Comparison of ENCODE assay signal across 17 mouse cellular contexts in the genomic region with DNA sequence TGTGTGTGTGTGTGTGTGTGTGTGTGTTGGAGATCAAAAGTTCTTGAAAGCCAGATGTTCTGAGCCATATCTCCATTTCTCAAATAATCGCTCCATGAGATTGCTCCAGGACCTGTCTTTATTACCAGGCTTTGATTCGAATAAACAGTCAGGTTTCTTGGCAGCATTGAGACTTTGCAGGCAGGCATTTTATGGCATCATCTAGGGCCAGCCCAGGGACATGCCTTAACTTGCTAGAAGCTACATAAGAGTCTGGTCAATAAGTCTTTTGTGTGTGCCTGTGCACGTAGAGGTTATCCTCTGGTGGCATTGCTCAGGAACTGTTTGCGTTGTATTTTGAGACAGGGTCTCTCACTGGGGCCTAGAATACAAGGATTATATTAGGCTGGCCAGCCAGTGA. TPM values are rescaled to one million over a fixed set of nuclear protein-coding genes. Genes with fewer than 3 reads are reported as not detected.
"Had no signal": no experiment of that assay in that cellular context is flagged by ENCODE, and none has a peak within 500 bp of the region (broad histone marks: within the 10 kb centered on the region; RNA-seq: fewer than 3 reads in every experiment).

No protein-coding gene starts in this region.

- DNase-seq: liver, postnatal 0 days; lung, adult 2 months; lung, postnatal 14 days; lung, postnatal 36 days; right cerebral cortex, postnatal 14 days; thymus, adult 18-20 months; thymus, postnatal 14 days; thymus, postnatal 36 days had no signal

- H3K27ac ChIP-seq: liver, embryonic 15.5 days; lung, embryonic 15.5 days; macrophage; midbrain, embryonic 13.5 days; midbrain, embryonic 15.5 days; neural tube, embryonic 12.5 days had no signal

- ATAC-seq: liver, postnatal 0 days; lung, postnatal 0 days; midbrain, embryonic 13.5 days; midbrain, embryonic 15.5 days had no signal

- H3K9me3 ChIP-seq: liver, embryonic 15.5 days; lung, embryonic 15.5 days; megakaryocyte, embryonic 14.5 days; midbrain, embryonic 13.5 days; midbrain, embryonic 15.5 days; neural tube, embryonic 12.5 days had no signal

- H3K9ac ChIP-seq: liver, embryonic 15.5 days; liver, postnatal 0 days; lung, embryonic 15.5 days; midbrain, embryonic 13.5 days; midbrain, embryonic 15.5 days; neural tube, embryonic 12.5 days had no signal

- H3K4me3 ChIP-seq: liver, embryonic 15.5 days; lung, embryonic 15.5 days; midbrain, embryonic 13.5 days; midbrain, embryonic 15.5 days; neural tube, embryonic 12.5 days had no signal

- H3K27me3 ChIP-seq: liver, embryonic 15.5 days; lung, embryonic 15.5 days; megakaryocyte, embryonic 14.5 days; midbrain, embryonic 13.5 days; midbrain, embryonic 15.5 days; neural tube, embryonic 12.5 days had no signal

- H3K4me2 ChIP-seq: liver, embryonic 15.5 days; lung, embryonic 15.5 days; midbrain, embryonic 11.5 days; midbrain, embryonic 13.5 days; midbrain, embryonic 15.5 days; neural tube, embryonic 12.5 days had no signal

- H3K4me1 ChIP-seq: midbrain, embryonic 13.5 days; midbrain, embryonic 15.5 days; neural tube, embryonic 12.5 days had no signal

- H3K36me3 ChIP-seq: liver, embryonic 15.5 days; lung, embryonic 15.5 days; midbrain, embryonic 13.5 days; midbrain, embryonic 15.5 days; neural tube, embryonic 12.5 days had no signal

RNA-seq across cellular contexts. Expression of a gene that starts 54.8 kb away (rescaled TPM):
- polyA plus RNA-seq: macrophage had no signal
